Mouse (Mus musculus): ENCODE results near the gene Uck1. TPM values are rescaled to one million over a fixed set of nuclear protein-coding genes. Genes with fewer than 3 reads are reported as not detected.

Gene Uck1
- total RNA-seq, 2 experiments from 2014 or later, result 33.7 to 37.7 TPM

GRCm38 (mm10) chr2:32220969-32221368, 39.0 kb downstream of the Uck1 start:
- no peak for ATAC-seq (replicated peaks; ENCODE audit: poor library complexity, severe bottlenecking)

GRCm38 (mm10) chr2:32220021-32220420, 39.9 kb downstream of the Uck1 start:
- no peak for ATAC-seq (replicated peaks; ENCODE audit: poor library complexity, severe bottlenecking)

DNA sequence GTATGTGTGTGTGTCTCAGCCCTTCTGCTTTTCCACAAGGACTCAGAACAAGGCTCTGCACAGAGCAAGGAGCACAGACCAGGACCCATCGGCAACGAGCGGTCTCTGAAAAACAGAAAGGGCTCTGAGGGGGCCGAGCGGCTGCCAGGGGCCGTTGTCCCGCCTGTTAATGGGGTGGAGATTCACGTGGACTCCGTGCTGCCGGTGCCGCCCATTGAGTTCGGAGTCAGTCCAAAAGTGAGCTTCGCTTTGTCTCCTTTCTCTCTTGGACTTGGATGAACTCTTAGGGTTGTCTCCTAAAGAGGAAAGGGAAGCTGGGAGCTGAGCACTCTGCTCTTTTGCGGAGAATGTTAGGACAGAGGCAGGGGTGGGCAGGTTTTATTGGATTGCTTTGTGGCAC, 40.5 kb downstream of the Uck1 start:
- no peak for ATAC-seq (replicated peaks; ENCODE audit: poor library complexity, severe bottlenecking)

GRCm38 (mm10) chr2:32218541-32219334, 41.2 kb downstream of the Uck1 start:
- ATAC-seq (replicated peaks; ENCODE audit: poor library complexity, severe bottlenecking), result no peak

GRCm38 (mm10) chr2:32218113-32218512, 41.8 kb downstream of the Uck1 start:
- ATAC-seq (replicated peaks; ENCODE audit: poor library complexity, severe bottlenecking), result no peak

GRCm38 (mm10) chr2:32217656-32218055, 42.3 kb downstream of the Uck1 start:
- ATAC-seq (replicated peaks; ENCODE audit: poor library complexity, severe bottlenecking), result no peak

DNA sequence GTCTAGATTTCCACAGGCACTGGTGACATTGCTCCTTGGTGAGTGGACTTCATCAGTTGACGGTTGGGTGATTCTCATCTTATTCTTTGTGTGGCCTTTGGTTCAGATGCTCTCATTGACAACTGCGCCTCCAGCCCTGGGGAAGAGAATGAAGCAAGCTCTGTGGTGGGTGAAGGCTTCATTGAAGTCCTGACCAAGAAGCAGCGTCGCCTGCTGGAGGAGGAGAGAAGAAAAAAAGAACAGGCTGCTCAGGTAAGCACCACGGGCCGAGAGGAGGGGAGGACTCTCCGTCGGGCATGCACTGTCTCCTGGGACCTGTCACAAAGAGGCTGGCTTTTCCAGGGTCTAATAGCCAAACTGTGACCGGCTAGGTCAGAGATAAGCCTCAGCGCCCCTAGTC, 43.5 kb downstream of the Uck1 start:
- no peak for ATAC-seq (replicated peaks; ENCODE audit: poor library complexity, severe bottlenecking)

DNA sequence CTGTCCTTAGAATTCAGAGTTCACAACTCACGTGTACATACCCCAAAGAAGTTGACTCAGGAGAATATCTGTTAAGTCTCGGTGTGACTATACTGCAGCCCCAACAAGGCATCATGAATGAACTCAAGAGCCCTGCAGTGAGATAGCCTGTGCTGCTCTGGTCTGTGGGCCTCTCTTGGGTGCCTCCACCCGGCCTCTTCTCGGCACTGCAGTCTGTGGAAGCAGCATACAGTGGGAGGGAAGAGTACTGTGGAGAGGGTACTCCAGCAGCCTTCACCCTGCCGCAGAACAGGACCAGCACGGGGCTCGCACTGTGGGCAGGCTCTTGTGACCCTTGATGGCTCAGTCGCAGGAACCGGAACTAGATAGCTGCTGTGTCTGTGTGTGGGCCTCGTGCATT, 44.4 kb downstream of the Uck1 start:
- no peak for ATAC-seq (replicated peaks; ENCODE audit: poor library complexity, severe bottlenecking)

DNA sequence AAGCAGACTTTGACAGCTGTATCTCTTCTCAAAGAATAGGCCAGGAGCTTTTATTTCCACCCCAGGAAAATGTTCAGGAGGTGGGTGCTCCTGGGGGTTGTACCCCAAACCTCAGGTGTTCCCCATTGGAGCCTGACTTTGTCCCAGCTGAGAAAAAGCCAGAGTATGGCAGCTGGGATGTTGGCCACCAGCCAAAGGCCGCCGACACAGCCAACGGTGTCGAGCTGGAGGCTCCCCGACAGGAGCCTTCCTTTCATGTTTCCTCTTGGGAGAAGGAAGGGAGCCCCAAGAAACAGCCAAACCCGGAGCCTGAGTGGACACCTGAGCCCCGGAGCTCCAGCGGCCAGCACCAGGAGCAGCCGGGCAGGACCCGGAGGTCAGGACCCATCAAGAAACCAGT, 47.0 kb downstream of the Uck1 start:
- ATAC-seq (replicated peaks; ENCODE audit: poor library complexity, severe bottlenecking), result no peak

GRCm38 (mm10) chr2:32211689-32212088, 48.3 kb downstream of the Uck1 start:
- ATAC-seq (replicated peaks; ENCODE audit: poor library complexity, severe bottlenecking), result no peak

DNA sequence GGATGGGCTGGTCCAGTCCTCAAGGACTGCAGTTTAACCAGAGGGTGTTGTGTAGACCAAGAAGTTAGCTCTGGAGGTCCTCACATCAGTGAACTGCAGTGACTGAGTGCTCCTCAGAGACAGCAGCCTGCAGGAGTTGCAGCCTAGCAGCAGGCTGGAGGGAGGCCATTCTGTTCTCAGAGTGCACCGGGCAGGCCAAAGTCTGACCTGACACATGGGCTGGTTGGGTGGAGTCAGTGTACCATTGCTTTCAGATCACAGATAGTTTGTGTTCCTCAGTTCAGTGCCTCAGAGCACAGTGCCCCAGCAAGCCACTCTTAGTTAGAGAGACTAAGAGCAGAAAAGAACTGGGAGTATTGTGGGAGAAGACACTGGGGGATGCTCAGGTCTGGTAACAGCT, 52.3 kb downstream of the Uck1 start:
- ATAC-seq (replicated peaks; ENCODE audit: poor library complexity, severe bottlenecking), result no peak

Other genes starting within 250 kb of the Uck1 start
- gene Fam78a, start 175.3 kb downstream of the Uck1 start, total RNA-seq (2014; fragmentation: Nextera tagmentation), result 10.9 and 11.9 TPM in 2 replicates
- gene Fam78a, start 175.3 kb downstream of the Uck1 start, total RNA-seq (2017), result 6.5 and 8.6 TPM in 2 replicates
- gene Plpp7, start 164.6 kb downstream of the Uck1 start, total RNA-seq (2014; fragmentation: Nextera tagmentation), result 2.6 TPM in 1 of 2 replicates, not detected in the other
- gene Plpp7, start 164.6 kb downstream of the Uck1 start, total RNA-seq (2017), result 0.56 and 0.77 TPM in 2 replicates
- gene Prrc2b, start 109.1 kb downstream of the Uck1 start, total RNA-seq (2014; fragmentation: Nextera tagmentation), result 32.6 and 46.7 TPM in 2 replicates
- gene Prrc2b, start 109.1 kb downstream of the Uck1 start, total RNA-seq (2017), result 10.5 and 12.8 TPM in 2 replicates
- gene Pomt1, start 23.6 kb downstream of the Uck1 start, total RNA-seq (2014; fragmentation: Nextera tagmentation), result 17.8 and 30.8 TPM in 2 replicates
- 40.3 and 51.3 TPM in 2 replicates for gene Pomt1, start 23.6 kb downstream of the Uck1 start, total RNA-seq (2017)
- 32.2 and 38.0 TPM in 2 replicates for gene Golga2, start 27.2 kb upstream of the Uck1 start, total RNA-seq (2014; fragmentation: Nextera tagmentation)
- 49.7 and 50.9 TPM in 2 replicates for gene Golga2, start 27.2 kb upstream of the Uck1 start, total RNA-seq (2017)
- 283 and 409 TPM in 2 replicates for gene Swi5, start 27.9 kb upstream of the Uck1 start, total RNA-seq (2014; fragmentation: Nextera tagmentation)
- gene Swi5, start 27.9 kb upstream of the Uck1 start, total RNA-seq (2017), result 384 and 442 TPM in 2 replicates
- 80.5 and 92.0 TPM in 2 replicates for gene Ciz1, start 92.2 kb upstream of the Uck1 start, total RNA-seq (2014; fragmentation: Nextera tagmentation)
- gene Ciz1, start 92.2 kb upstream of the Uck1 start, total RNA-seq (2017), result 50.8 and 52.0 TPM in 2 replicates
- gene Dnm1, start 93.2 kb upstream of the Uck1 start, total RNA-seq (2014; fragmentation: Nextera tagmentation), result 0.85 TPM in 1 of 2 replicates, not detected in the other
- gene Dnm1, start 93.2 kb upstream of the Uck1 start, total RNA-seq (2017), result not detected in 2 replicates
- 11.7 and 20.7 TPM in 2 replicates for gene 1110008P14Rik, start 121.8 kb upstream of the Uck1 start, total RNA-seq (2014; fragmentation: Nextera tagmentation)
- gene 1110008P14Rik, start 121.8 kb upstream of the Uck1 start, total RNA-seq (2017), result 5.5 and 11.2 TPM in 2 replicates
- 24.8 and 50.9 TPM in 2 replicates for gene Lcn2, start 128.1 kb upstream of the Uck1 start, total RNA-seq (2014; fragmentation: Nextera tagmentation)
- 51.1 and 62.2 TPM in 2 replicates for gene Lcn2, start 128.1 kb upstream of the Uck1 start, total RNA-seq (2017)
- 17.8 and 32.2 TPM in 2 replicates for gene Ptges2, start 135.7 kb upstream of the Uck1 start, total RNA-seq (2014; fragmentation: Nextera tagmentation)
- gene Ptges2, start 135.7 kb upstream of the Uck1 start, total RNA-seq (2017), result 15.2 and 23.4 TPM in 2 replicates
- 3.7 and 4.6 TPM in 2 replicates for gene Naif1, start 190.3 kb upstream of the Uck1 start, total RNA-seq (2014; fragmentation: Nextera tagmentation)
- 3.0 and 4.8 TPM in 2 replicates for gene Naif1, start 190.3 kb upstream of the Uck1 start, total RNA-seq (2017)
- 7.1 and 19.9 TPM in 2 replicates for gene Slc25a25, start 191.3 kb upstream of the Uck1 start, total RNA-seq (2014; fragmentation: Nextera tagmentation)
- gene Slc25a25, start 191.3 kb upstream of the Uck1 start, total RNA-seq (2017), result 8.1 and 14.6 TPM in 2 replicates